Mouse (Mus musculus): ENCODE measurements around the gene Soga3.

- TF ChIP-seq CTCF (IDR thresholded peaks at IDR 0.05; ENCODE audit: insufficient read depth, low read depth, low read length), result no peak
- TF ChIP-seq POLR2A (IDR thresholded peaks at IDR 0.05; ENCODE audit: insufficient read depth, low read depth, low read length), result no peak
Observed at GRCm38 (mm10) chr10:29200609-29201008, 57.0 kb downstream of the Soga3 start.
